Mouse (Mus musculus) embryonic fibroblast, embryonic 13.5 days (primary cell): ENCODE measurements around the gene Ttc26.

Source experiments
- CTCF ChIP-seq: IDR thresholded peaks from 2 replicates; pipeline ENCODE4 v1.5.1; 2011; ENCODE audit warnings: mild to moderate bottlenecking, control low read depth, low read length, moderate library complexity, borderline replicate concordance; ENCODE audit not compliant: insufficient read depth
- POLR2A ChIP-seq: IDR thresholded peaks from 2 replicates; pipeline ENCODE4 v1.6.1; 2011; ENCODE audit warnings: low read depth, mild to moderate bottlenecking, control low read depth, low read length, moderate library complexity

DNA sequence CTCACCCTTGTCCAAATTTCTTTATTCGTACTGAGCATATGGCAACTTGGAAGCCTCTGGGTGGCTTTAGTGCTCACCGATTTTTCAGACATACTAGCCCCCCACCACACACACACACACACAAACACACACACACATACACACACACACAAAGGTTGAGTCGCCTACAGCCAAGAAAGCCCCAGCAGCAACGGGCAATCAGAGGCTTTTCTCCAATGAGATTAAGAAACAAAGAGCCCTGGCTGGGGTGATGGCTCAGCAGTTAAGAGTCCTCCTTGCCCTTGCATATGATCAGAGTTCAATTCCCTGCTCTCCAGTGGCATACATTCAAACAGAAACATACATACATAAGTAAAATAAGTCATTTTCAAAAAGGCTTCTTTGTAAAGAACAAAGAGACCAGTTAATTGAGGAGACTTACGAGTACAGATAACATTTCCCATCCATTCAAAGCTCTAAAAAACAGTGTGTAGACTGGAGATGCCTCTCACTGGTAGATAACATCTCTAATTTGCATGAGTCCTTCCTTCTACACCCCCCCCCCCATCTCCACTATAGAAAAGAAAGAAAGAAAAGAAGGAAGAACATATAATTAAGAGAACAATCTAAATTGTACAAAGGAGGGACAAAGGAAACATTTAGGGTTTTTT lies 23.5 kb upstream of the Ttc26 start:
- TF ChIP-seq POLR2A (no peak), CTCF (no peak)
